Mouse (Mus musculus): ENCODE data around the gene Man2a2.

GRCm38 (mm10) chr7:80318670-80319069 is 52.5 kb downstream of the Man2a2 start:
- no peak for TF ChIP-seq POLR2A (IDR thresholded peaks at IDR 0.05; ENCODE audit: borderline replicate concordance, low read depth, low read length)
- no peak for TF ChIP-seq CTCF (IDR thresholded peaks at IDR 0.05; ENCODE audit: low read depth, low read length)

Measured in bone marrow macrophage, adult 2 months (primary cell).